Mouse (Mus musculus): Measurements from ENCODE around the gene Vsx1.

DNA sequence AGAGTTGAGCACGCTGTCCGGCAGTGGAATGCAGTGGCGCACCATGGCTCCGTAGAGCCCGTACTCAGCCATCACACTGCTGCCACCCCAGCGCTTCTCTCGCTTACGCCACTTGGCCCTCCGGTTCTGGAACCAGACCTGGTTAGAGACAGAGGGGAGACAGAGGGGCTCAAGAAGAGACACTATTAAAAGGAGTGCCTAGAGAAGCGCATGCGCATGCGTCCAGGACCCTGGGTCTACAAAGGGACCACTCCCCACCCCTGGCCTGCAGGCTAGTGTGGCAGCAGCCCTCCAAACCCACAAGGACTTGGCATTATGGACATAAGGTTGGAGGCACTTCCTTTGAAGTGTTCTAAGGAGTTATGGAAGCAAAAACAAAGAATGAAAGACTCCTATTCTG lies 4.7 kb downstream of the Vsx1 start:
- TF ChIP-seq CTCF (IDR thresholded peaks at IDR 0.05; ENCODE audit: low read depth) (no peak), EP300 (IDR thresholded peaks at IDR 0.05; ENCODE audit: low read depth) (no peak)

Data from liver, embryonic 14.5 days (tissue).